Mouse (Mus musculus): Measurements from ENCODE around the gene Abcb5. TPM values are rescaled to one million over a fixed set of nuclear protein-coding genes. Genes with fewer than 3 reads are reported as not detected.
A peak's percentile ranks its signal among the peaks of the same experiment; 100 is the strongest.

Abcb5 gene
- total and polyA plus RNA-seq, 3 experiments: not detected

DNA sequence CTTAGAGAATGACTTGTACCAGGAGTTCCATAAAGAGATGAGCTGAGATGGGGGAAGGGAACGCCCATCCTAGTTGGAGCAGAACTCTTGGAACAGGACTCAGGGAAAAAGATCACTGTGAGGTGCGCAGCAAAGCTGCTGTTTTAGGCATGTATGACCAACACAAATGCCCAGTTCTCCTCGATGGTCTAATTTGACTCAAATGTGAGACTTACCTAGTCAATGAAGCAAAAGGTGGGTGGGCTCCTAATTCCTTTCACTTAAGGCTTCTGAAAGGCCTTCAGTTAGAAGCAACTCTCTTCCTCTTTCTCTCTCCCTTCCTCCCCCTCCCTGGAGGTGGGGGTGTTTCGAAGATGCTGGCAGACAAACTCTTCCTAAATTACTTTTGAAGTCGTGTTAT lies 126.8 kb downstream of the Abcb5 start:
- intact Hi-C loops (cut with DNase I): no loop called here
- H3K27ac ChIP-seq: no peak overlapping the region

DNA sequence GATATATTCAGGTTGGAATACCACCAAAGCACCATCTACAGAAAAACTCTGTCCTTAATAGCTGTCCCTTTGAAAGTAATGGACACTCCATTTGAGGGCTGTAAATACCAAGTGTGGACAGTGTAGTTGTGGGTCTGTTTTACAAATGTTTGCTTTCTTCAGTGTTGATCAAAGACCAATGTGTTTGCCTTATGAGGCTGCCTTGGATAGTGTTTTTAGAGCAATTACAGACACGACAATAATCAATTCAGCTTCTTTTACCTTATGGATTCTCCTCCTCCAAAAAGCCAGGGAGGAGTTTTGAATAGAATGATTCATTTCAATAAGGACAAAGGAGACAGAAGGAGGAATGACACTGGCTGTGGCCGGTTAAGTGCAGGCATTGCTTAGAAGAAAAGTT lies 128.0 kb downstream of the Abcb5 start:
- no peak overlapping the region for H3K4me3 ChIP-seq
- 12% methylated on average over 2 of the region's 2 CpGs for WGBS
- DNase-seq: no peak
- H3K4me1 ChIP-seq (ENCODE audit: control insufficient read depth, insufficient read depth, low read length): no peaks in the 10 kb centered on the region
- no peak overlapping the region for H3K9ac ChIP-seq (ENCODE audit: low read depth, low read length)
- intact Hi-C loops (cut with DNase I): no loop called here
- no peak overlapping the region for H3K27ac ChIP-seq
- H3K79me2 ChIP-seq (replicated peaks; ENCODE audit: control insufficient read depth, insufficient read depth, low read length): no peaks in the 10 kb centered on the region
- peaks cover 27% of the 10 kb centered on the region for H3K27me3 ChIP-seq (ENCODE audit: control insufficient read depth, insufficient read depth, low read length)
- TF ChIP-seq EP300 (IDR thresholded peaks at IDR 0.05; ENCODE audit: insufficient read depth, low read depth, low read length) (no peak), CTCF (IDR thresholded peaks at IDR 0.05) (no peak), POLR2A (IDR thresholded peaks at IDR 0.05; ENCODE audit: insufficient read depth, low read depth, low read length) (no peak)
- H3K36me3 ChIP-seq (ENCODE audit: control insufficient read depth, insufficient read depth, low read length): no peaks in the 10 kb centered on the region

More for the DNA sequence above, 126.8 kb downstream of the Abcb5 start:
- Histone ChIP-seq H3K36me3 (ENCODE audit: control insufficient read depth, insufficient read depth, low read length) (no peaks in the 10 kb centered on the region), H3K27me3 (ENCODE audit: control insufficient read depth, insufficient read depth, low read length) (peaks cover 27% of the 10 kb centered on the region), H3K4me3 (no peak overlapping the region), H3K4me1 (ENCODE audit: control insufficient read depth, insufficient read depth, low read length) (no peaks in the 10 kb centered on the region), H3K79me2 (replicated peaks; ENCODE audit: control insufficient read depth, insufficient read depth, low read length) (no peaks in the 10 kb centered on the region), H3K9ac (ENCODE audit: low read depth, low read length) (no peak overlapping the region)
- DNase-seq: no peak
- WGBS: 18% methylated on average over 5 of the region's 5 CpGs
- TF ChIP-seq CTCF (IDR thresholded peaks at IDR 0.05) (no peak), POLR2A (IDR thresholded peaks at IDR 0.05; ENCODE audit: insufficient read depth, low read depth, low read length) (no peak), EP300 (IDR thresholded peaks at IDR 0.05; ENCODE audit: insufficient read depth, low read depth, low read length) (no peak)

DNA sequence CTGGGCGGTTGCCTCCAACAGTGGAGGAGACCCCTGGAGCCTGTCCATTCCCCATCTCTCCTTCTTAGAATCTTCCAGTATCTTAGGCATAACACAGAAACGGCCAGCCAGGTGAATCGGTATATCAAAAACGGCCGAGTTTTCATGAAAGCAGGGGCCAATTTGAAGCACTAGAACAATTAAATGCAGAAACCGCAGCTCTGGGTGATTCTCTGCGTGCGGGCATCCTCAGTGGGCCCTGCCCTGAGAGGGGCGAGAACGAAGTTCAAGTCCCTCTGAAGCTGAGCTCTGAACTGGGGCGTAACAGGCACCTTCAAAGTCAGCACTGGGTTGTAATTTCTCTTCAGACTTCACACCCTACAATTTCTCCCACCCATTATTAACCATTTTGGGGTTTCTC lies 128.9 kb downstream of the Abcb5 start:
- WGBS: 5% methylated on average over 11 of the region's 11 CpGs
- no peaks in the 10 kb centered on the region for H3K4me1 ChIP-seq (ENCODE audit: control insufficient read depth, insufficient read depth, low read length)
- H3K9ac ChIP-seq (ENCODE audit: low read depth, low read length): no peak overlapping the region
- TF ChIP-seq POLR2A (IDR thresholded peaks at IDR 0.05; ENCODE audit: insufficient read depth, low read depth, low read length) (no peak), CTCF (IDR thresholded peaks at IDR 0.05) (no peak), EP300 (IDR thresholded peaks at IDR 0.05; ENCODE audit: insufficient read depth, low read depth, low read length) (no peak)
- H3K27ac ChIP-seq: no peak overlapping the region
- no peaks in the 10 kb centered on the region for H3K79me2 ChIP-seq (replicated peaks; ENCODE audit: control insufficient read depth, insufficient read depth, low read length)
- no peaks in the 10 kb centered on the region for H3K36me3 ChIP-seq (ENCODE audit: control insufficient read depth, insufficient read depth, low read length)
- intact Hi-C loops (cut with DNase I): no loop called here
- peaks cover 20% of the 10 kb centered on the region for H3K27me3 ChIP-seq (ENCODE audit: control insufficient read depth, insufficient read depth, low read length)
- no peak for DNase-seq
- no peak overlapping the region for H3K4me3 ChIP-seq

DNA sequence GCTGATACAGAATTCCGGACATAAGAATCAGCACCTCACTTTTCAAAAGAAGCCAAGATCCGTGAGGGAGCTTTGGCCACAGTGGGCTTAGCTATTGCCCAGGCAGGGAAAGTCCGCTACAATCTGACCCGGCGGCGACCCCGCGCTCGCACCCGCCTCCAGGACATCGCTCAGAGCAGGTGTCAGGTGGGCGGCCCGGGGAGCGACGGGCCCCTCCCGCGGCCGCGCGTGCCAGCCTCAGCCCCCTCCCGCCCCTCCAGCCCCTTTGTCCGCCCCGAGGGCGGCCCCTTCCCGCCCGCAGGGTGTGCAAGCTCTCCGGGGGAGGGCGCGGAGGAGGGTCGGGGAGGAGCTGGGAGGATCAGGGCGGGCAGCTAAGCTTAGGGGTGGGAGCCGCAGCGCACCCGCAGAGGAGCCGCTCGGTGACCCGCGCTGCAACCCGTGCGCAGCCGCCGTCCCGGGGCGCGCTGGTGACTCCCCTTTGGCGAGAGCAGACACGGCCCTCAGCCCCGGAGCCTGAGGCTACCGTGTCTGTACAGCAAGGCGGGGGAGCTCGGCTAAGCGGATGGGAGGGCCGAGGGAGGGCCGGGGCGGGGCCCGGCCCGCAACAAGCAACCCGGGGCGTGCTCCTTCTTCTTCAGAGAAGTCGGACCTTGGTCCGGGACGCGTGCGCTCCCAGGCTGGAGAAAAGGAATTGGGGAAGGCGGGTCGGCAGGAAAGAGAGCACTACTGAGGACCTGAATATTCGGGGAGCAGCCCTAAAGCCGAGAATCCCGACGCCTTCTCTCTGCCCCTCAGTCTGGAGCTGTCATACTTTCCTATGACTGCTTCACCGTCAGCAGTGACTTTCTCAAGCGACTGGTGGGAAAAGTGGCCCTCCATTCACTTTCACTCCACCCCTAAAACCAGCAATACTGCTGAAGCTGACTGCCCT lies 129.5 kb downstream of the Abcb5 start:
- peaks cover 20% of the 10 kb centered on the region for H3K27me3 ChIP-seq (ENCODE audit: control insufficient read depth, insufficient read depth, low read length)
- intact Hi-C loops (cut with DNase I): no loop called here
- H3K4me1 ChIP-seq (ENCODE audit: control insufficient read depth, insufficient read depth, low read length): no peaks in the 10 kb centered on the region
- H3K36me3 ChIP-seq (ENCODE audit: control insufficient read depth, insufficient read depth, low read length): no peaks in the 10 kb centered on the region
- H3K27ac ChIP-seq: no peak overlapping the region
- 2% methylated on average over 72 of the region's 72 CpGs for WGBS
- DNase-seq: no peak
- no peak for TF ChIP-seq EP300 (IDR thresholded peaks at IDR 0.05; ENCODE audit: insufficient read depth, low read depth, low read length)
- TF ChIP-seq CTCF (IDR thresholded peaks at IDR 0.05): no peak
- no peak for TF ChIP-seq POLR2A (IDR thresholded peaks at IDR 0.05; ENCODE audit: insufficient read depth, low read depth, low read length)
- H3K79me2 ChIP-seq (replicated peaks; ENCODE audit: control insufficient read depth, insufficient read depth, low read length): no peaks in the 10 kb centered on the region
- peak overlapping the region; percentile 22; the same call in 1 of the 2 replicates for H3K4me3 ChIP-seq
- H3K9ac ChIP-seq (ENCODE audit: low read depth, low read length): no peak overlapping the region

DNA sequence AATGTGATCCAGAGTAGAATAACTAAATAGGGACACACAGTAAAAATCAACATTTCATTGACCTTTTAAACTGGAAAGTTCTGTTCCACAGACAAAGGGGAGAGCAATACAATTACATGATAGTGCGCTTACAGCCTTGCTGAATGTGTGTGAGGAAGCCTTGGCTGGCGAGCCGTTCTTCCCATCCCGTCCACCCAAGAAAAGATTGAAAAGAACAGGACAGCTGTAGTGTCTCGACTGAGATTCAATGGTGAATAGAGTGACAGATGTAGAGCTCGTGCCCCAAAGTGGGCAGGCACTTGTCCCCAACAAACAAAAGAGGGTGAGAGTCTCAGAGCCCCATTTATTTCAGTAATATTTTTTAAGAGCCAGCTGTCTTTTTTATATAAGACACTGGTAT lies 136.3 kb downstream of the Abcb5 start:
- DNase-seq: no peak
- H3K27me3 ChIP-seq (ENCODE audit: control insufficient read depth, insufficient read depth, low read length): no peaks in the 10 kb centered on the region
- no peak overlapping the region for H3K9ac ChIP-seq (ENCODE audit: low read depth, low read length)
- intact Hi-C loops (cut with DNase I): no loop called here
- no peaks in the 10 kb centered on the region for H3K36me3 ChIP-seq (ENCODE audit: control insufficient read depth, insufficient read depth, low read length)
- TF ChIP-seq CTCF (IDR thresholded peaks at IDR 0.05) (no peak), POLR2A (IDR thresholded peaks at IDR 0.05; ENCODE audit: insufficient read depth, low read depth, low read length) (no peak), EP300 (IDR thresholded peaks at IDR 0.05; ENCODE audit: insufficient read depth, low read depth, low read length) (no peak)
- H3K4me3 ChIP-seq: no peak overlapping the region
- H3K27ac ChIP-seq: no peak overlapping the region
- 77% methylated on average over 6 of the region's 6 CpGs for WGBS
- no peaks in the 10 kb centered on the region for H3K79me2 ChIP-seq (replicated peaks; ENCODE audit: control insufficient read depth, insufficient read depth, low read length)
- H3K4me1 ChIP-seq (ENCODE audit: control insufficient read depth, insufficient read depth, low read length): no peaks in the 10 kb centered on the region

Other genes with a start within 250 kb of the Abcb5 start
- gene Sp8, start 120.1 kb downstream of the Abcb5 start, total RNA-seq (2021): not detected
- gene Sp8, start 120.1 kb downstream of the Abcb5 start, polyA plus RNA-seq (2012; rRNA removed): not detected in 2 replicates